Mouse (Mus musculus): ENCODE measurements at regions not wholly inside any gene's neighbourhood (a gene's known extent, or its start where the extent isn't known, plus 50 kb on each side); places are given as distances from the start of the nearest gene placed in this dataset.

DNA sequence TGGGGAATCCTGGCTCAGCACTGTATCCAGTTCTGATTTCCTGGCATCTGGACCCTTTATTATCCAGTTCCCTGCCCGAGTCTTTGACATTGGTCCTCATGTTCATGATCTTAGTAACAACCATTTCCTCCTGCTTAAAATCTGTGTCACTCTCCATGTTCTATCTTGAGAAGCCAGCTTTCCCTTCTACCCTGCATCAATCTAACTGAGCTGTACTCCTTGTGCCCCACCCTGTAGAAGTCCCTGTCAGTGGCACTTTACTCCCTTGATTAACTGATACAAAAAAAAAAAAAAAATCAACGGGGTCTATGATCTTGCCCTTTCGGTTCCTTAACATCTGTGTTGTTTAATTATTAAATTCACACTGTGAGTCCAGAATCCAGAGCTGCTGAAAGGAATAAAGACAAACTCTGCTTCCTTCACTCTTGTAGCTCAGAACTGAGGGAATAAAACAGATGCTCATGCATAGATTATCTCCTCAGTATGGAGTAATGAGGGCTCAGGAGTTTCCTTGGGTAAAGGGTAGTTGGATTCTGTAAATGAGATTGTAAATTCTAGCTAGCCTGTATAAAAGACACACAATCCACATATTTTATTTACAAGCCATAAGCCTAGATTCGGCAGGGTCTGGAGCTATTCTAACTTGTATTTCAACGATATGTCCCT, 342.6 kb upstream of the Nr5a2 start:
- TF ChIP-seq ETS1 (conservative IDR thresholded peaks at IDR 0.05; ENCODE audit: low read depth, low read length) (no peak), POLR2A (IDR thresholded peaks at IDR 0.05; ENCODE audit: low read depth, low read length) (no peak), CHD1 (IDR thresholded peaks at IDR 0.05; ENCODE audit: low read depth, low read length) (no peak), TBP (conservative IDR thresholded peaks at IDR 0.05; ENCODE audit: low read depth, low read length) (no peak), HCFC1 (IDR thresholded peaks at IDR 0.05; ENCODE audit: low read depth, low read length) (no peak), MEF2A (IDR thresholded peaks at IDR 0.05; ENCODE audit: borderline replicate concordance, low read depth, low read length) (no peak), USF2 (conservative IDR thresholded peaks at IDR 0.05; ENCODE audit: low read depth, low read length) (no peak), TCF12 (IDR thresholded peaks at IDR 0.05; ENCODE audit: low read depth, low read length) (no peak), EP300 (IDR thresholded peaks at IDR 0.05; ENCODE audit: low read length) (no peak), GABPA (IDR thresholded peaks at IDR 0.05; ENCODE audit: insufficient replicate concordance, low read depth, low read length) (no peak), MAZ (IDR thresholded peaks at IDR 0.05; ENCODE audit: low read depth, low read length) (no peak), ELF1 (IDR thresholded peaks at IDR 0.05; ENCODE audit: low read depth, low read length) (no peak), CTCF (conservative IDR thresholded peaks at IDR 0.05 in 1 of 2, IDR thresholded peaks at IDR 0.05 in 1 of 2; ENCODE audit: low read depth in 2 of 2, low read length in 2 of 2) (no peak), MXI1 (IDR thresholded peaks at IDR 0.05; ENCODE audit: low read depth, low read length) (no peak)
